Mouse (Mus musculus) right cerebral cortex, postnatal 36 days (tissue): ENCODE measurements at regions not wholly inside any gene's neighbourhood (a gene's known extent, or its start where the extent isn't known, plus 50 kb on each side); places are given as distances from the start of the nearest gene placed in this dataset.
A peak's percentile ranks its signal among the peaks of the same experiment; 100 is the strongest.

Experiments used
- DNase-seq, 2 experiments: peaks; one replicate each; pipeline ENCODE4 v3.0.0; 2022; ENCODE audit warnings: low spot score in 2 of 2, mixed read lengths in 1 of 2

DNA sequence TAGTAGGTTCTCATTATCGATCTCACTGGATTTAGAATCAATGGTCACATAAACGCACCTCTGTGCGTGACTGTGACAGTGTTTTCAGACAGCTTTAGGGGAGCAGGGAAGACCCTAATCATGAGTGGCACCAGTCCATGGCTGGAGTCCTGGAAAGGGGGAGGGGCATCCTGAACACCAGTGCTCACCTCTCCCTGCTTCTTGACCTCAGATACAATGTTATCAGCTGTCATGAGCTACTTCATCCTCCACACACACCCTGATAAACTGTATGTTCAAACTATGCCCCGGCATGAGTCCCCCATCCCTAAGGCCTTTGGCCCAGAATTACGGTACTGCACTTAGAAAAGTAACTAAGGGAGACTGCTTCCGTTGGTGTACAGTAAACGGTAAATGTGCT, 272.2 kb upstream of the Spred2 start:
- DNase-seq: no peak

DNA sequence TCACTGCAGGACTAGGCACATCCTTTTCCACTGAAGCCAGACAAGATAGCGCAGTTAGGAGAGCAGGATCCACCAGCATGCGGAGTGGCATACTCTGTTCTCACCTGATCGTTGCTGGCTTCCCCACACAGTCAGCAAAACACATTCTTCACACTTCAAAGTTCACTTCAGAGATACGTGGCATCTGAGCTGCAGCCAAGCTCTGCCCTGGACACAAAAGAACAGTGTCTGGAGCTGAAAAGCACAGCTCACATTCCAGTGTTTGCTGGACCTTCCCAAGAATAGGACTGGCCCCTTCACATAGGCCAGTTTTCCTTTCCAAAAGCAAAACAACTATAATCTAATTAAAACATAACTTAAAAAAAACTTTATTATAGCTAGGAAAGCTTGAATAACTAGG, 264.7 kb upstream of the Spred2 start:
- no peak for DNase-seq

DNA sequence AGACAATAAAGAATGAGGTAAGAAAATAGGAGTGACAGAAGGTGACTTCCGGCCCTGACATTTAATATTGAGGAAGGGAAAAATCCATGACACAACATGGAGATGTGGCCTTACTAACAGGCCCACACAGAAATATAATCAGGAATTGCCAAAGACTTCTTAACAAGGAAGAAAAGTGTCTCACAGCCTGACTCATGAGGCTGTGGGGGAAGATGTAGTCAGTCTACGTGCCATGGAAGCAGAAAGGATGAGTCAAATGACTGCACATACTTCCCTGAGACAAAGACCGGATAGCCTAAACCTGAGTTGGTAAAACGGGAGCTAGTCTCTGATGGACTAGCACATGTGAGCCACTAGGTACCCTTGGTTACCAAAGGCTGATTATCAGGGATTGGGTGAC, 257.4 kb upstream of the Spred2 start:
- DNase-seq: no peak

DNA sequence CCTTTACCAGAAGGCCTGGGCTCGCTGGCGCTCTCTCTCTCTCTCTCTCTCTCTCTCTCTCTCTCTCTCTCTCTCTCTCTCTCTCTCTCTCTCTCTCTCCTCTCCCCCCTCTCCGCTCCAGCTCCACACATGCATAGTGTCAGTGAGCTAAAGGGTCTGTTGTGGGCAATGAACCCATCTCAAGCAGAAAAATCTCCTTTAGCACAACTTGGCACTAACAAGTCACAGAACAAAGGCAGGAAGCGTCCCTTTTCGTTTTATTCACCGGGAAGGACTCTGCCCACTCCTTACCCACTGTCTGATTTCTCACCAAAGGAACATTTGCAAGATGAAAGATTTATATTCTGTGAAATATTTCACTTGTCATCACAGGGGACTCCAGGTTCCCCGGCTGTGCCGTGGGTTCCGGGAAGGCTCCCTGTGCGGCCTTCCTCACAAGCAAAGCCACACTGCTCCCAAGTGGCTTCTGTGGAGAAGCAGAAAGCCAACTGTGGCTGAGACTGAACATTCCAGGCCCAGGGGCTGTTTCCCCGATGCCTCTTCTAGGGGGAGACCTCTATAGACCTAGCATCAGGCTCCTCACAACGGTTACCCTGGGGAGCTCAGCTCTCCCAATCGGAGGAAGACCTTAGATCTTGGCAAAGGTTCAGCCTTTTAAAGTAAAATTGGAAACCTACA, 253.2 kb upstream of the Spred2 start:
- DNase-seq: no peak

DNA sequence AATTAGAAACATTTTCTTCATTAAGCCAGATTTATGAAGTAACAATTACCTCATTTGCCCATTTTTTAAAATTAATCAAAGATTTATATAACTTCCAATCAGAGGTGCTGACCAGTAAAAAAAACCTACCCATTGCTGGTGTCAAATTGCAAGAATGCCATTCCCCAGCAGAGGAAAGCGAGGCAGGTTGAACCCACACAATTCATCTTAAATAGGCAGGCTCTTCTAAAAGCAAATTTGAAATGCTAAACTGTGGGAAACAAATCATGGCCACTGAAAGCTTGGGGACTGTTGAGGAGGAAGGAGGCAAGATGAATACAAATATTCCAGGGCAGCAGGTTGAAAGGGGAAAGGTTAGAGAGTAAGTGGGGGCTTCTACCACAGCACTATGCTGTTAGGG, 251.2 kb upstream of the Spred2 start:
- no peak for DNase-seq

DNA sequence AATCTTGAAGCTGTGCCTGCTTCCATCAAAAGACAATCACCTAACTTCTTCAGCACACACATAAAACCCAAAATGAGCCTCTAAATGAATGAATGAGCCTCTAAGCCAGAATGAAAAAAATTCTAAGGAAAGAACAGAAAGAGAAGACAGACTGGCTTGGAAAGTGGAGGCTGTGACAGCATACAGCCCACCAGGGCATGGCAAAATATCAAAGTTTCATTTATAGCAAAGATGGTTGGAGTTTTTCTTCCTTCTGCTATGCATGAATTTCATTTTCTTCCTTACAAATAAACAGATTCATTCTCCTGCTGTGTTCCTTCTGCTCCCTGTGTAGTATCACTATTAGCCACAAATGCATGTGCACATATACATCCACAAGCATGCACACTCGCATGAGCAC, 247.7 kb upstream of the Spred2 start:
- no peak for DNase-seq

DNA sequence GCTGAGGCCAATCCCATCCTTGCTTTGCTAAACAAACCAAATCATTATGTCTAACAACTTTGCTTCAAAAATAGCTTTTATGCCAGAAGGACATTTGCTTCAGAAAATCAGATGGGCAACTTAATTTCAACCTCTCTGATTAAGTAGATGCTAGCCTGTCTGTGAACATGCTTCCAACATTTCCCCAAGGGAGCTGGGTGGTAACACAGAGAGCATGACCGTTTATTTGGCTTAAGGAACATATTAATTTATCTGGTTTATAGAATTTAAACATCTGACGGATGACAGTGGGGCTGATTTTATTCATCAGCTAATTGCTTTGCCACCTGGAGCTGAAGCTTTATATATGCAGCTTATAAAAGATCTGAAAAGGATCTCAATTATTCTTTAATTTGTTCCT, 245.1 kb upstream of the Spred2 start:
- no peak for DNase-seq

DNA sequence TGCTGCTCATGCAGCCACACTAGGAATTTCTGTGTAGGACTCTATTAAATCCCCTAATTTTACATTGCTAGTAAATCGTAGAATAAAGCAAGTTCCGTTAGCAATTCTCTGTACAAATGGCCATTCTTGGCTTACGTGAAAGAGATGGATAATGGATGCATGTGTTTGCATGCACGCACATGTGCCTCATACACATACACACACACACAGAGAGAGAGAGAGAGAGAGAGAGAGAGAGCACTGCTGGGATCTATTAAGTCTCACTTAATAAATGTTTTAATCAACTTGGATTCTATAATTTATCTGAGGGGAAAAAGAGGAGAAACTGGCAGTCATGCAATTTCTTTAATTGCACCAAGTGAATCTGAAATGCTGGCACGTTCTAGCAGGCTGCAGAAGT, 244.5 kb upstream of the Spred2 start:
- DNase-seq: no peak

DNA sequence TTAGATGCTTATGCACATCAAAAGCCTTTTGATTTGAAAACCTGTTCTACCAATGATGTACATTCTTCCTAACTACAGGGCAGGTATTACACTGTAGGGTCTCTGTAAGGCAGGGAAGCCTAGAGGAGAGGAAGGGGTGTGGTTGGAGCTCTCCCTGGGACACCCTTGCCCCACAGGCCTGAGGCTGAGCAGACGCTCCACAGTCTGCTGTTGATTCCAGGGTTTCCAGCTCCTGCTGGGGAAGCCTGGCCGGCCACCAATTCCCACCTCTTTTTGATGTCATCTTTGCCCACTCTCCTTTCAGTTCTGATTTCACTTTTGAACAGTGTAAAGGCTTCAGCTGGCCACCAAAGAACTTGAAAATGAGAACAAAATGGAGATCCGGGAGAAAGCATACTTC, 223.0 kb upstream of the Spred2 start:
- DNase-seq: no peak

DNA sequence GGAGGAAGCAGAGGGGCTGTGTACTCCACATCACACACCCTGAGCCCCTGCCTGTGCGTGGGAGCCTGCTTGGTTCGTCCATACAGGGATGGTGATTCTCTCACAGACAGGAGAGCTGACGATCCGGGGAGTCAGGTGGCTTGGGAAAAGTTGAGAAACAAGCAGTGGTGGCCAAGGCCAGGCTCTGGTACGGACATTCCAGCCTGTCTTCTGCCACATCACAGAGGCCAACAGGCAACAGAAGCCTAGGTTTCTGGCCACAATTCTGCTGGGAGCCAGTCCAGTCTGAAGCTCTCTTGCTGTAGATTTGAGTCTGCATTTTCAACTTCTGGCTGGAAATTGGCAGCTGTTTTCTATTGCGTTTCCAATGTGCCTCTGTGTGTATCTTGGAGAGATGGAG, 215.4 kb upstream of the Spred2 start:
- no peak for DNase-seq

DNA sequence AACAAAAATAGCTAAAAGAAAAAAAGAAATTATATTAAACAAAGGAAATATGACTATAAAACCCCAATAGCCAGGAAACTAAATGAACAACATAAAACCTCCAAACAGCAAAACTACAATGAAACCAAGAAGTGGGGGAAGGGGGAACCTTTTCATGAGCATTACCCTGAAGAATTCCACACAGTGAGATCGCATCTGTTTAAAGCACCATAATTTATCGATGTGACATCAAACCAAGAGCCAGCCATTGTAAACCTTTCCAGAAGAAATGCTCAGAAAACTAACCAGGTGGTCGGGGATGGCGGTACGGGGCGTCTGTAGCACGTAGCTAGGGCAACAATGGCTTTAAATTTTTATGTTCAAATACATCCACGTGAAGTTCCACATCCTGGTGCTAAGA, 214.8 kb upstream of the Spred2 start:
- no peak for DNase-seq

DNA sequence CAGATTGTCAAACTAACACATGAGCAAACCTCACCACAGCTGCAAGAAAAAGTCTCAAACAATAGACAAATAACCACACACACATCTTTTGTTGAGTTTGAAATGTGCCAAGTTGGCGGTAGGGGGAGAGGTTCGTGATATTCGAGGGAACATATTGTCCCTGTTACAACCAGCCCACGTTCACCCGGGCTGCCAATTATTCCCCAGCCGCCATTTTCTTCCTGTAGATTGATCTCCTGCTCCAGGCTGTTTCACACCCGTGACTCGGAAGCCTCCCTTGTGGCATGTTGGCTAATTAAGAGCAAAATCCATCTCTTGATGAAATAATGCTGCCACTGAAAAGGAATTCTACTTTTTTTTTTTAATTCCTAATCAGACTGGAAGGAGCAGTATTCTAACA, 211.1 kb upstream of the Spred2 start:
- DNase-seq: peak in 1 of 2 experiments; percentile 4

DNA sequence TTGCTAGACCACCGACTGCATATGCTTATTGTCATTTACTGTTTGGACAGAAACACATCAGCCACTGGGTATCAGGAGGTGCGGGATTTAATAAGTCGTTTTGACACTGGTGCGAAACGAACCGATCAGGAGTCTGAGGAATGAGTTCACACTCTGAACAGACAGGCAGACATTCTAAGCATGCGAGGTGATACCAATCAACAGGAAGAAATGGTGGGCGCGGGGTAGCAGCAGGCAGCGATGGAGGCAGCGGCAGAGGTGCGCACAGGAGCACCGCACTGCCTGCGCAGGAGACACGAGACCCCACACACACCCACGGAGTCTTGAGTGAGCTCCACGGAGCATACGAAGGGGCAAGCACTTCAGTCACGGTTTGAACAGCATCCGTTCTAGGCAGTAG, 210.6 kb upstream of the Spred2 start:
- DNase-seq: peak in 1 of 2 experiments; percentile 3

DNA sequence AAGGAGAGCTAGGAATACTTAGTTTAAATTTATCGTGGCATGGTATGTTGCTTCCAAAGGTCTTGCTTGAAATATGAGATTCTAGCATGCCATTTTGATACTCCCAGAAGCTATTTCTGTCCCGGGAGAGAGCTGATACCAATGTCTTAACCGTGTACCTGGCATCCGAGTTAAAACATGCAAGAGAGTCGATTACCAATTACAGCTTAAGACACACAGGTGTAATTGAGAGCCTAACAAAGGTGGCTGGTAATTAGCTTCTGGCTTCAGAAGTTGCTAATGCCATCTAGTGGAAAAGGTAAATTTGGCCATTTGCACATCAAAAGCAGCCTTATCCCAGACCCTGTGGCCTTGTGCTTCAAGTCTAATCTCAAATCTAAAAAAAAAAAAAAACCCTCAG, 210.0 kb upstream of the Spred2 start:
- no peak for DNase-seq

DNA sequence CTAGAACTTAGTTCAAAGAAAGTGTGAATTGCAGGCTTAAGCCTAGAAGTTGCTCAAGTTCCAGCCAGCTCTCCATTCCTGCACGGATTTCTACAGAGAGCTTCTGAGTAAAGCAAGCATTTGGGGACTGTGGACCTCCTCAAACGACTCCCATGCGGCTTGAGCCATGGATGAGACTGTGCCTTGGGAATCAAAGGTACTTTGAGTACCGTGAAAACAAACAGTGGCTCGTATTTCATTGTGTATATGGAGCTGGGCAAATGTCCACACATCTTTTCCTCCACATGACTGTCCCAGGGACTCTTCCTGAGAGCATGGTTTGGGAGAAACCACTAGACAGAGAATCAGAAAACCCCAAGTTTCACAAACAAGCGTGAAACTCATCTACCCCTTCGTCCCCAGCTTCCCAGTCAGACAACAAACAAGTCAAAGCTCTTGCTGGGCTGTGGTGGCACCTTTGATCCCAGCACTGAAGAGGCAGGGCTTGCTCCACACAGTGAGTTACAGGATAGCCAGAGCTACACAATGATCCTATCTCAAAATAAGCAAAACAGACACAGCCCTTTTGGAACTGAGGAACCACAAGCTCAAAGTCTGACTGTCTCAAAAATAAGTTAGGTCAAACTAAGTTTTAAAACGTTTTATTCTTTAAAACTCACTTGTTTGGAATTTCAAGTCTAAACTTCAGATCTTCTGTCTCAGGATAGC, 209.1 kb upstream of the Spred2 start:
- no peak for DNase-seq

DNA sequence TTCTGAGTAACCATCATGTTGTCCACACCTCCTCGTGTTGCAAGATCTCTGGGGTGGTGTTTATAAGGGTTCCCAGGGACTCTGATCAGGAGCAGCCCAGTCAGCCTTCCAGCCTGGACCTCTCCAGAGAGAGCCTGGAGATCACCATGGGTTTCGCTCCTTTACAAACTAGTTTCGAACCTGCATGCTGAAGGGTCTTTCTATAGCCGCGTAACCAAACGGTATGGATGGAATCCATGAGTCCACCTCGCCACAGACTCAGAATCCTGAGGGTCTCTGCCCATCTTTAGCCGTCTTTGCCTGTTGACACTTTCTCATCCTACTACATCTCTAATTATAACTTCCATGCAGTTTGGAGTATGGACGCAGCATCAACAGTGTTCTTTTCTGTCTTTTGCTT, 206.0 kb upstream of the Spred2 start:
- no peak for DNase-seq

DNA sequence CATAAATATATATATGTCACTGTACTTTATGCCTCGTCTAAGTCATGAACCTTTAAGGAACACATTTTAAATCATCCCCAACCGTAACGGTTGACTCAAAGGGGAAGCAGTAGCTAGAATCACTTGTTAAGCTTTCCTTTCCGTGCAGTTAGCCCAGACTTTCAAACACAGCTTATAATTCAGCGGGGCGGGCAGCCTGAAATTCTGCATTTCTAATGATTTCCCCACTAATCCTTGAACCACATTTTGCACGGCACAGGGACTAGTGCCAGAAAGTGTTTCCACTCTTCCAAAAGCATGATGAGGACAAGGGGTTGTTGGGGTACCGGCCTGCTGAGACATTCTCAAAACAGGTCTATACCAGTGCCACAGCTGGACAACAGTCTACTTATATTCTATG, 195.1 kb upstream of the Spred2 start:
- no peak for DNase-seq

DNA sequence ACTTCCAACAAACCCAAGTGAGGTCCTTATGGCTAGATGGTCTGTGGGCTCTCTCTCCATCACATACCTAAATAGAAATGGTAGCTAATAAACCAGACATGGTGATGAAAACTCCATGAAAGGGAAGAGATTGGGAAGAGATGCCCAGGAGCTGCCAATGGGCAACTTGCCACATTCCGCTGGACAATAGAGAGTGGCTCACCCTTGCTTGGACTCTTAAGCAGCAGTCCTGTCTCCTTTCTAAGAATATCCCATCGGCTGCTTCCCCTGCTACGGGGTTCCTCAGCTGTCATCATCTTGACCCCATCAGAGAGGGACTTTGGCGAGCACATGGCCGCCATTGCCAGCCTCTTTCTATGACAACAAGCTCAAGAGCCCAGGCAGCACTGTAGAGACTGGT, 193.4 kb upstream of the Spred2 start:
- no peak for DNase-seq

DNA sequence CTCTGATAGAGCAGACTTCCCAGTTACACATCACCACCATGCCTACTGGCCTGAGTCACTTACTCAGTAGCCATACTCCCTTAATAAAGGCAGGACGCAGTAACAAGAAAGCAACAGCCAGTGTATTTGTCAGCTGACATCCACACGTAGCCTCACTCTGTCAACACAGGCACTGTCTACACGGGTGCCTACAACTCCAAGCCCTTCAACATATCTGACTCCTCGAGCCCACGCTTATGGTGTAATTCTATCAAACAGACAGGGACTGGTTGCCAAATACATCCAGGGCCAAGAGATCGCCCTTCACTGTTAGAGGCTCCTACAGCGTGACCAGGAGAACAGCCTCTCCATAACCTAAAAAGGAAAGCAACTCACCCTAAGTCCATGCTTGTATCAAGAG, 188.1 kb upstream of the Spred2 start:
- DNase-seq: no peak

DNA sequence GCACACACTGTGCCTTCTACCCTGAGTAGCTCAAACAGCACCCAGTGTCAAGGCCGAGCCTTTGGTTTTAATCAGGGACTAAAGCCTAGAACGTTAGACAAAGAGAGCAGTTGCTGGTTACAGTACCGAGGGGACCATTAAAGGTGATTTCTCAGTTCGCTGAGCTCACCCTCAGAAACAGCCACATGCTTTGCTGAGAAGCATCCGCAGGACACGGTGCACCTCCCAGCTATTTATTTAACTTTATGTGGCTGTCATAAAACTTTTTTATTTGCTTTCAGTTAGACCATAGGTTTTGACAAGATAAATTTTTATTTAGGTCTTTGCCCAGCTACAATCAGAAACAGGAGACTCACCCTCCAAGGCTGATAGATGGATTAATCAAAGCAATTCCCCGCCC, 187.2 kb upstream of the Spred2 start:
- DNase-seq: no peak

DNA sequence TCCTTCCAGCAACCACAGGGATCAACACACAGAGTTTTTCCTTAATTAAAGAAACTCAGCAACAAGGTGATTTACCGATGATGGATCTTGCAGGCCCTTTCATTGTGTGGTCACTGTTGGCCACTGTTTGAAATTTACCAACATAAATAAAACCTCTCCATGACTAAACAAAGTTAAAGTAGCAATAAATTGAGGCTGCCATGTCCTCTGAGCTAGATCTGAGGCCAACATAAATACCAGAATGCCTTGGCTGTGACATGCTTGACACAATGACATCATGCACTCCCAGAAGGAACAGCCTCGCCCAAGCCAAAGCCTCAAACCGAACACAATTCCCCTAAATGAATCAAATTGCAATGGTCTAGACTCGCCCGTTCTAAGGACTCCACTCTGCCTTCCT, 186.8 kb upstream of the Spred2 start:
- DNase-seq: no peak

DNA sequence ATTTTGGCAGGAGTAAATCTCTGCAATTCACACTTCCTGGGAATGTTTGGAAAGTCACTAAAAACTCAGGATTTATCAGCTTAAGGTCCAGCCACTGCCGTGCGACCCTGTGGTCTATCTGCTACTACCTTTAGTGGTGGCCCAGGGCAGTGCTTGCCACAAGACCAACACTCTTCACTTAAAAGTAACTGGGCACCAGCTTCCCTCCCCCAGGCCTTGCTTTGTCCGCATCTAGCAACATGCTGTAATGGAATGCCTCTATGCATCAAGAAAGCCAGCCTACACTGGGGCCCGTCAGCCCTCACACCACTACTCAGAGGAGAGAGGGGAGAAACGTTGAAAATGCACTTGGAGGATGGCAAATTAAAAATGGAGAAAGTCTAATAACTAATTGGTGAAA, 186.4 kb upstream of the Spred2 start:
- no peak for DNase-seq

DNA sequence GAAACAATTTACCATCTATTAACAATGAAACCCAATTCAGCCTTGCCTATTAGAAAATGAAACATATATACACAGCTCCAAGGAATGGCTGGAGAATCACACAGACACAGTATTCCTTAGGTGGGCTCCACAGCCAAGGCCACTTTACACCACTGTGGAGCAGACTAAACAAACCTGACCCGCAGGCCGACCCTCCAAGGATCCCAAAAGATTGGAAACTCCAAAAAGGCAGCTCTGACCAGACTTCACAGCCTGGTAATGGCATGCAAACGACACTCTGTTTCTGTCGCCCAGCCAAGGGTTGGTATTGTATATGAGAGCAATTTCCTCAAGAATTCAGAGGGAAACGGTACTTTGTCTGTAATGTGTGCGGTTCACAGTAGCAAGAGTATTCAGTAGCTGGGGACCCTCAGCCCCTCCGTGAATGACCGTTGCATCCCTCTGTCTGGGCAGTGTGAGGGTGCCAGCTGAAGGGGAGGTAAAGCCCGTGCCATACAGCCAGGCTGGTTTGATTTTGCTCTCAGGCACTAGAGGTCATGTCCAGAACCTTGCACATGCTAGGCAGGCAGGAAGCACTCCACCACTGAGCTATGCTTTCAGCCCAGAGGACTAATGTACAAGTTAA, 184.5 kb upstream of the Spred2 start:
- DNase-seq: no peak
